Mouse (Mus musculus) midbrain, embryonic 11.5 days (tissue): ENCODE data around the gene Olfr1032. TPM values are rescaled to one million over a fixed set of nuclear protein-coding genes. Genes with fewer than 3 reads are reported as not detected.

Experiments used
- polyA plus RNA-seq: library from polyadenylated mRNA; unstranded; fragments of >200 nt; fragmentation: Nextera tagmentation; extraction: Ambion mirVana; gene quantifications from 2 replicates; pipeline ENCODE4 v1.2.1, GENCODE M21; 2014

The Olfr1032 gene
- polyA plus RNA-seq, 1 experiment from 2014 or later = not detected

Other genes starting within 250 kb of the Olfr1032 start
- gene Olfr1012, start 242.8 kb upstream of the Olfr1032 start, polyA plus RNA-seq = not detected in 2 replicates
- gene Olfr1013, start 238.4 kb upstream of the Olfr1032 start, polyA plus RNA-seq = not detected in 2 replicates
- not detected in 2 replicates for gene Olfr1014, start 232.8 kb upstream of the Olfr1032 start, polyA plus RNA-seq
- gene Olfr1015, start 223.5 kb upstream of the Olfr1032 start, polyA plus RNA-seq = not detected in 2 replicates
- not detected in 2 replicates for gene Olfr1016, start 203.0 kb upstream of the Olfr1032 start, polyA plus RNA-seq
- not detected in 2 replicates for gene Olfr1018, start 187.1 kb upstream of the Olfr1032 start, polyA plus RNA-seq
- not detected in 2 replicates for gene Olfr1019, start 160.1 kb upstream of the Olfr1032 start, polyA plus RNA-seq
- not detected in 2 replicates for gene Olfr1020, start 158.5 kb upstream of the Olfr1032 start, polyA plus RNA-seq
- gene Olfr1022, start 136.9 kb upstream of the Olfr1032 start, polyA plus RNA-seq = not detected in 2 replicates
- not detected in 2 replicates for gene Olfr1023, start 119.9 kb upstream of the Olfr1032 start, polyA plus RNA-seq
- not detected in 2 replicates for gene Olfr1024, start 100.5 kb upstream of the Olfr1032 start, polyA plus RNA-seq
- gene Olfr1025-ps1, start 90.3 kb upstream of the Olfr1032 start, polyA plus RNA-seq = not detected in 2 replicates
- not detected in 2 replicates for gene Olfr1026, start 84.0 kb upstream of the Olfr1032 start, polyA plus RNA-seq
- not detected in 2 replicates for gene Olfr1028, start 55.1 kb upstream of the Olfr1032 start, polyA plus RNA-seq
- gene Olfr1029, start 31.6 kb upstream of the Olfr1032 start, polyA plus RNA-seq = not detected in 2 replicates
- not detected in 2 replicates for gene Olfr1030, start 26.3 kb upstream of the Olfr1032 start, polyA plus RNA-seq
- not detected in 2 replicates for gene Olfr1031, start 15.2 kb upstream of the Olfr1032 start, polyA plus RNA-seq
- gene Olfr1033, start 15.1 kb downstream of the Olfr1032 start, polyA plus RNA-seq = not detected in 2 replicates
- not detected in 2 replicates for gene Olfr1034, start 40.3 kb downstream of the Olfr1032 start, polyA plus RNA-seq
- not detected in 2 replicates for gene Olfr1036, start 68.5 kb downstream of the Olfr1032 start, polyA plus RNA-seq
- not detected in 2 replicates for gene Olfr1037, start 81.8 kb downstream of the Olfr1032 start, polyA plus RNA-seq
- not detected in 2 replicates for gene Olfr1039, start 130.4 kb downstream of the Olfr1032 start, polyA plus RNA-seq
- gene Olfr1040, start 141.2 kb downstream of the Olfr1032 start, polyA plus RNA-seq = not detected in 2 replicates
- gene Olfr1042, start 156.3 kb downstream of the Olfr1032 start, polyA plus RNA-seq = not detected in 2 replicates
- gene Olfr1043, start 162.0 kb downstream of the Olfr1032 start, polyA plus RNA-seq = not detected in 2 replicates
- not detected in 2 replicates for gene Olfr1044, start 172.3 kb downstream of the Olfr1032 start, polyA plus RNA-seq
- not detected in 2 replicates for gene Olfr52, start 180.1 kb downstream of the Olfr1032 start, polyA plus RNA-seq
- gene Olfr1045, start 197.5 kb downstream of the Olfr1032 start, polyA plus RNA-seq = not detected in 2 replicates
- not detected in 2 replicates for gene Olfr1046, start 213.8 kb downstream of the Olfr1032 start, polyA plus RNA-seq
- gene Olfr1047, start 225.9 kb downstream of the Olfr1032 start, polyA plus RNA-seq = not detected in 2 replicates
- gene Olfr1048, start 234.7 kb downstream of the Olfr1032 start, polyA plus RNA-seq = not detected in 2 replicates